Mouse (Mus musculus): Measurements from ENCODE around the gene Fut11. TPM values are rescaled to one million over a fixed set of nuclear protein-coding genes. Genes with fewer than 3 reads are reported as not detected.

The Fut11 gene
- total and polyA plus RNA-seq, 3 experiments = 3.5 to 8.3 (median 4.1) TPM

DNA sequence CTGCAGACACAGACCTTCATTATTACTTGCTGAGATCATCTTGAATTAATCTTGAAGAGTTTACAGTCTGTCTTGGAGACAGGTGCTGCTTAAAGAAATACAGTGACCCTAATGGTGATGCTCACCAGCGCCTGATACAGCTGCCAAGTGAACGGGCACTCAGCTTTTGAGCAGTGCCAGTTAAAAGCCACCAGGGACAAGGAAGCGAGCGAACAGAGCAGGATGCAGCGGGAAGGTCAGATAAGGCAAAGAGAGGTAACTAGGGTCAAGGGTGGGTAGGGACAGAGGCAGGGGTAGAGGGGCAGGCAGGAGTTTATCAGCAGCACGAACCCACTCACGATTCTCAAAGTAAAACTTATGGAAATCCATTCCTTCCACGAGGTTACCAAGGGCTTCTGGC lies 43.7 kb downstream of the Fut11 start:
- DNase-seq (ENCODE audit: low spot score) = no peak
- H3K4me1 ChIP-seq (ENCODE audit: insufficient read depth, low read depth, low read length) = peaks cover 38% of the 10 kb centered on the region
- no peak for TF ChIP-seq TAL1 (conservative IDR thresholded peaks at IDR 0.05; ENCODE audit: low read depth, low read length)
- ATAC-seq (ENCODE audit: extremely low read depth, insufficient number of reproducible peaks, low FRiP score, poor library complexity, severe bottlenecking) = no peak
- H3K4me3 ChIP-seq (ENCODE audit: low read depth, low read length) = no peak overlapping the region
- peaks cover 80% of the 10 kb centered on the region for H3K36me3 ChIP-seq (replicated peaks)
- H3K9me3 ChIP-seq (replicated peaks) = no peaks in the 10 kb centered on the region
- no peaks in the 10 kb centered on the region for H3K27me3 ChIP-seq (ENCODE audit: insufficient read depth, low read length)

DNA sequence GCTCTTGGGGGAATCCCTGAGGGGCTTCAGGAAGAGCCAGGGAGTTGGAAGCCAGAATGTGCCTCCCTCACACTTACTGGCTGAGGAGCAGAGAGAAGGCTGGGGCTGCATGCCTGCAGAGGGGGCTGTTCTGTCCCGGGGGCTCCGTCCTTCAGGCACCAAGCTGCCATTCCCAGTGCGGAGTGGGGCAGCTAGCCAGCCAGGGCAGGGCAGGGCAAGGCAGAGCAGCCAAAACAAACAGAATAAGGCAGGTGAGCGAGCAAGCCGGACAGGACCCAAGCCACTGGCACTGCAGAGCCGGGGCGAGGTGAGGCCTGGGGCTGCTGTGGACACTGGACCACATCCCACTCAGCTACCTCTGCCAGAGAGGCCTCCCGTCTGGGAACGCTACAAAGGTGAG lies 46.5 kb downstream of the Fut11 start:
- H3K36me3 ChIP-seq (replicated peaks) = peaks cover 94% of the 10 kb centered on the region
- ATAC-seq (ENCODE audit: extremely low read depth, insufficient number of reproducible peaks, low FRiP score, poor library complexity, severe bottlenecking) (no peak), DNase-seq (ENCODE audit: low spot score) (no peak)
- H3K9me3 ChIP-seq (replicated peaks) = no peaks in the 10 kb centered on the region
- no peak overlapping the region for H3K4me3 ChIP-seq (ENCODE audit: low read depth, low read length)
- H3K27me3 ChIP-seq (ENCODE audit: insufficient read depth, low read length) = no peaks in the 10 kb centered on the region
- no peak for TF ChIP-seq TAL1 (conservative IDR thresholded peaks at IDR 0.05; ENCODE audit: low read depth, low read length)
- peaks cover 20% of the 10 kb centered on the region for H3K4me1 ChIP-seq (ENCODE audit: insufficient read depth, low read depth, low read length)

DNA sequence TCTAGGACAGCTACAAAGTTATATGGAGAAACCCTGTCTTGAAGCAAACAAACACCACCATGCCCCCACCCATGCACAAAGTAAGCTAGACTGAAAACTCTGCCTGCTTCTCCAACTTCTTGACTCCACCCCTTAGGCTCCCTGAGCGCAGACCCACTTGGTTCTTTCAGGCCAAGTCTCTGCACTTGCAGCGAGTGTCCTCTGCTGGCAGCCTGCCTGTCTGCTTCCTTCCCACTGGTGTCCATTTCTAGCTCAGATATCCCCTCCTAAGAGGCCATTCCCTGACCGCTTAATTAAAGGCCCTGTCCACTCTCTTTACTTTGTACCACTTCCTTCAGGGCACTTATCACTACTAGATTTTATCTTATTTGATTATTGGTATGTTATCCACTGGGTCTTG lies 48.8 kb downstream of the Fut11 start:
- Histone ChIP-seq H3K4me1 (ENCODE audit: insufficient read depth, low read depth, low read length) (peaks cover 6% of the 10 kb centered on the region), H3K27me3 (ENCODE audit: insufficient read depth, low read length) (no peaks in the 10 kb centered on the region), H3K36me3 (replicated peaks) (peaks cover 93% of the 10 kb centered on the region), H3K9me3 (replicated peaks) (no peaks in the 10 kb centered on the region), H3K4me3 (ENCODE audit: low read depth, low read length) (no peak overlapping the region)
- ATAC-seq (ENCODE audit: extremely low read depth, insufficient number of reproducible peaks, low FRiP score, poor library complexity, severe bottlenecking) (no peak), DNase-seq (ENCODE audit: low spot score) (no peak)
- no peak for TF ChIP-seq TAL1 (conservative IDR thresholded peaks at IDR 0.05; ENCODE audit: low read depth, low read length)
- TF ChIP-seq POLR2AphosphoS5 (IDR thresholded peaks at IDR 0.05; ENCODE audit: insufficient replicate concordance, low read depth, low read length) = no peak
- no peak for TF ChIP-seq GATA2 (IDR thresholded peaks at IDR 0.05; ENCODE audit: borderline replicate concordance, low read depth, low read length)
- TF ChIP-seq GATA1 (IDR thresholded peaks at IDR 0.05; ENCODE audit: borderline replicate concordance, low read length) = no peak
- no peak for TF ChIP-seq CTCF (IDR thresholded peaks at IDR 0.05; ENCODE audit: low read depth, low read length)

DNA sequence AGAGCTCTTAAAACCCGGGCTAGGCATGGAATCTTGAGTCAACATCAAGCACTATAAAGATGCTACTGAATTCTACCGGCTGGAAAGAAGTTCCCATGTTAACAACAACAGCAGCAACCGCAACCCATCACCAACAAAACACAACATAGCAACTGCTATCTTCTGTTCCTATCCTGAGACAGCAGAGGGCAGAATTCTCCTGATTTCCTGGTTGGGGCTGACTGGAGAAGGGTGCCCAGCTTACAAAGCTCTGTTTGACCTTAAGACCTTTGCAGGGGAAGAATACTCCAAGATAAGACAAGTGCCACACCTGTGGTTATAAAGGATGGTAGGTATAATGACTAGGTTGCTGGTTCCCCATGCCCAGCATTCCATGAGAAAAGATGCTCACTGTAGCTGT lies 52.2 kb downstream of the Fut11 start:
- no peaks in the 10 kb centered on the region for H3K27me3 ChIP-seq (ENCODE audit: insufficient read depth, low read length)
- DNase-seq (ENCODE audit: low spot score) (no peak), ATAC-seq (ENCODE audit: extremely low read depth, insufficient number of reproducible peaks, low FRiP score, poor library complexity, severe bottlenecking) (no peak)
- H3K4me3 ChIP-seq (ENCODE audit: low read depth, low read length) = no peak overlapping the region
- no peaks in the 10 kb centered on the region for H3K4me1 ChIP-seq (ENCODE audit: insufficient read depth, low read depth, low read length)
- TF ChIP-seq GATA2 (IDR thresholded peaks at IDR 0.05; ENCODE audit: borderline replicate concordance, low read depth, low read length) (no peak), TAL1 (conservative IDR thresholded peaks at IDR 0.05; ENCODE audit: low read depth, low read length) (no peak), GATA1 (IDR thresholded peaks at IDR 0.05; ENCODE audit: borderline replicate concordance, low read length) (no peak), POLR2AphosphoS5 (IDR thresholded peaks at IDR 0.05; ENCODE audit: insufficient replicate concordance, low read depth, low read length) (no peak), CTCF (IDR thresholded peaks at IDR 0.05; ENCODE audit: low read depth, low read length) (no peak)
- peaks cover 76% of the 10 kb centered on the region for H3K36me3 ChIP-seq (replicated peaks)
- no peaks in the 10 kb centered on the region for H3K9me3 ChIP-seq (replicated peaks)

DNA sequence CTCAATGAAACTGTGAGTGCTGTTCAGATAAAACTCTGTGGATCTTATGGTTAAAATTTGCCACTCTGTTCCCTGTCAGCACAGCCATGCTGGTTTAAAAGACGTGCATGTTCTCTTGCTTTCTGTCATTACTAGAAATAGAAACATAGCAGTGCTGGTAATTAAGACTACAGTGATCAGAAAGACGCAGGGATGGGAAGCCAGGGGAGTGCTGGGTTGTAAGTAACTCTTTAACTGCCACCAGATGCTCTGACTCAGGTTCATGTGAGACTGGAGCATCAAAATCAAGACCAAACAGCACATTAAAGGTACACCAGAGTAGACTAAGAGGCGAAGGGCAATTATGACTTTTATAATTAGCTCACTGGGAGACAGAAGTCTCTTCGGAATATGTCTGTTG lies 53.6 kb downstream of the Fut11 start:
- DNase-seq (ENCODE audit: low spot score) (no peak), ATAC-seq (ENCODE audit: extremely low read depth, insufficient number of reproducible peaks, low FRiP score, poor library complexity, severe bottlenecking) (no peak)
- Histone ChIP-seq H3K36me3 (replicated peaks) (peaks cover 72% of the 10 kb centered on the region), H3K9me3 (replicated peaks) (no peaks in the 10 kb centered on the region), H3K4me1 (ENCODE audit: insufficient read depth, low read depth, low read length) (no peaks in the 10 kb centered on the region), H3K27me3 (ENCODE audit: insufficient read depth, low read length) (no peaks in the 10 kb centered on the region), H3K4me3 (ENCODE audit: low read depth, low read length) (no peak overlapping the region)
- no peak for TF ChIP-seq TAL1 (conservative IDR thresholded peaks at IDR 0.05; ENCODE audit: low read depth, low read length)
- no peak for TF ChIP-seq CTCF (IDR thresholded peaks at IDR 0.05; ENCODE audit: low read depth, low read length)
- TF ChIP-seq POLR2AphosphoS5 (IDR thresholded peaks at IDR 0.05; ENCODE audit: insufficient replicate concordance, low read depth, low read length) = no peak
- no peak for TF ChIP-seq GATA2 (IDR thresholded peaks at IDR 0.05; ENCODE audit: borderline replicate concordance, low read depth, low read length)

DNA sequence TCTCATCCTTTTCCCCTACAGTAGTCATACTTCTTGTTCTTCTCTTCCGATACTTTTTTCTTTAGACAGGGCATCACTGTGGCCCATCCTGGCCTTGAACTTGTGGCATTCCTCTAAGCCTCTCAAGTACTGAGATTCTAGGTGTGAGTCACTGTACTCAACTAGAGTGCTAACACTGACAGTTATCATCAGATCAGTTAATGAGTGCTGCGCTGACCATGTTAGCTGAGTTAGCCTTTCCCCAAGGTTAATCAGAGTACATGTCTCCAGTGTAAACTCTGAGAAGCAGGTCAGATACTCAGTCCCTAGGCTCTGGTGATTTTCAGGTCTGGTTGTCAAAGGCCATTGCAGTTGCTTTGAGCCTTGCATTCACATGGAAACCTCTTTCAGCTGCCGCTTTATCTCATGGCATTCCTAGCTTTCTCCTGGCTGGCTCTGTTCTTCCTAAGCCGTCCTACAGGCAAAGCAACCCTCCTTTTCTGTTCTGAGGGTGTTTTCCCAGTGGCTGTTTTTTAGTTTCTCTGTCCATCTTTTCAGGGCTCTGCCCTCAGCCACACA lies 54.8 kb downstream of the Fut11 start:
- Histone ChIP-seq H3K27me3 (ENCODE audit: insufficient read depth, low read length) (no peaks in the 10 kb centered on the region), H3K9me3 (replicated peaks) (no peaks in the 10 kb centered on the region), H3K36me3 (replicated peaks) (peaks cover 67% of the 10 kb centered on the region), H3K4me3 (ENCODE audit: low read depth, low read length) (no peak overlapping the region), H3K4me1 (ENCODE audit: insufficient read depth, low read depth, low read length) (0 out of 2 replicates have a peak, but pooled peaks cover 1% of the 10 kb centered on the region)
- TF ChIP-seq GATA1 (IDR thresholded peaks at IDR 0.05; ENCODE audit: borderline replicate concordance, low read length) = no peak
- no peak for TF ChIP-seq GATA2 (IDR thresholded peaks at IDR 0.05; ENCODE audit: borderline replicate concordance, low read depth, low read length)
- no peak for TF ChIP-seq CTCF (IDR thresholded peaks at IDR 0.05; ENCODE audit: low read depth, low read length)
- TF ChIP-seq TAL1 (conservative IDR thresholded peaks at IDR 0.05; ENCODE audit: low read depth, low read length) = no peak
- TF ChIP-seq POLR2AphosphoS5 (IDR thresholded peaks at IDR 0.05; ENCODE audit: insufficient replicate concordance, low read depth, low read length) = no peak
- ATAC-seq (ENCODE audit: extremely low read depth, insufficient number of reproducible peaks, low FRiP score, poor library complexity, severe bottlenecking) (no peak), DNase-seq (ENCODE audit: low spot score) (no peak)

DNA sequence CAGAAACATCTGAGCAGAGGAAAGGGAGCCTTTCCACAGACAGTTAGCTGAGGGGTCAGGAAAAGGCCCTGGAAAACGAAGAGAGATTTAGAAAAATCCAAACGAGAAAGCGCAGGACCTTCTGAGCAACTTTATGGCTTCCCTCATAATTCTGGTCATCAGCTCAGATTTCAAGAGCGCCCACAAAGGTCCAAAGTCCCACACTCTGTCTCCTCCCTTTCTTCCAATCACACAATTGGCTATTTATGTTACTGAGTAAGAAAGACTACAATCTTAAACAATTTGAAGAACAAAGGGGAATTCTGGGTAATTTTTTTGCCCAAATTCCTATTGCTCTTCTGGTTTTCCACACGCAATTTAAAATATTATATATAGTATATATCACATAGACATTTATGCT lies 55.7 kb downstream of the Fut11 start:
- ATAC-seq (ENCODE audit: extremely low read depth, insufficient number of reproducible peaks, low FRiP score, poor library complexity, severe bottlenecking) (no peak), DNase-seq (ENCODE audit: low spot score) (no peak)
- peaks cover 67% of the 10 kb centered on the region for H3K36me3 ChIP-seq (replicated peaks)

More for the DNA sequence above, 55.7 kb downstream of the Fut11 start:
- TF ChIP-seq POLR2AphosphoS5 (IDR thresholded peaks at IDR 0.05; ENCODE audit: insufficient replicate concordance, low read depth, low read length) (no peak), TAL1 (conservative IDR thresholded peaks at IDR 0.05; ENCODE audit: low read depth, low read length) (no peak), GATA1 (IDR thresholded peaks at IDR 0.05; ENCODE audit: borderline replicate concordance, low read length) (no peak), GATA2 (IDR thresholded peaks at IDR 0.05; ENCODE audit: borderline replicate concordance, low read depth, low read length) (no peak)
- 0 out of 2 replicates have a peak, but pooled peaks cover 3% of the 10 kb centered on the region for H3K4me1 ChIP-seq (ENCODE audit: insufficient read depth, low read depth, low read length)
- H3K9me3 ChIP-seq (replicated peaks) = no peaks in the 10 kb centered on the region
- no peak overlapping the region for H3K4me3 ChIP-seq (ENCODE audit: low read depth, low read length)
- no peaks in the 10 kb centered on the region for H3K27me3 ChIP-seq (ENCODE audit: insufficient read depth, low read length)

Other genes with a start within 250 kb of the Fut11 start
- not detected in 2 replicates for gene Cfap70, start 242.7 kb upstream of the Fut11 start, total RNA-seq (2014; fragmentation: Nextera tagmentation)
- 0.23 TPM in 1 of 2 replicates, not detected in the other for gene Cfap70, start 242.7 kb upstream of the Fut11 start, total RNA-seq (2017)
- not detected in 2 replicates for gene Cfap70, start 242.7 kb upstream of the Fut11 start, polyA plus RNA-seq (2012)
- gene Anxa7, start 214.8 kb upstream of the Fut11 start, total RNA-seq (2014; fragmentation: Nextera tagmentation) = 87.7 and 107 TPM in 2 replicates
- 84.4 and 85.4 TPM in 2 replicates for gene Anxa7, start 214.8 kb upstream of the Fut11 start, total RNA-seq (2017)
- gene Anxa7, start 214.8 kb upstream of the Fut11 start, polyA plus RNA-seq (2012) = 33.6 and 40.4 TPM in 2 replicates
- gene Mss51, start 198.1 kb upstream of the Fut11 start, total RNA-seq (2014; fragmentation: Nextera tagmentation) = 2.5 and 3.0 TPM in 2 replicates
- gene Mss51, start 198.1 kb upstream of the Fut11 start, total RNA-seq (2017) = 1.0 and 1.2 TPM in 2 replicates
- 0.12 TPM in 2 replicates for gene Mss51, start 198.1 kb upstream of the Fut11 start, polyA plus RNA-seq (2012)
- 245 and 249 TPM in 2 replicates for gene Ppp3cb, start 148.4 kb upstream of the Fut11 start, total RNA-seq (2014; fragmentation: Nextera tagmentation)
- 64.2 and 68.9 TPM in 2 replicates for gene Ppp3cb, start 148.4 kb upstream of the Fut11 start, total RNA-seq (2017)
- gene Ppp3cb, start 148.4 kb upstream of the Fut11 start, polyA plus RNA-seq (2012) = 4.0 and 4.4 TPM in 2 replicates
- gene Usp54, start 53.9 kb upstream of the Fut11 start, total RNA-seq (2014; fragmentation: Nextera tagmentation) = 3.7 and 3.9 TPM in 2 replicates
- 2.7 and 3.3 TPM in 2 replicates for gene Usp54, start 53.9 kb upstream of the Fut11 start, total RNA-seq (2017)
- gene Usp54, start 53.9 kb upstream of the Fut11 start, polyA plus RNA-seq (2012) = 0.58 and 0.72 TPM in 2 replicates
- gene Myoz1, start 38.4 kb upstream of the Fut11 start, total RNA-seq (2014; fragmentation: Nextera tagmentation) = not detected in 2 replicates
- gene Myoz1, start 38.4 kb upstream of the Fut11 start, total RNA-seq (2017) = 0.23 TPM in 1 of 2 replicates, not detected in the other
- not detected in 2 replicates for gene Myoz1, start 38.4 kb upstream of the Fut11 start, polyA plus RNA-seq (2012)
- gene Synpo2l, start 26.6 kb upstream of the Fut11 start, total RNA-seq (2014; fragmentation: Nextera tagmentation) = 0.23 TPM in 1 of 2 replicates, not detected in the other
- gene Synpo2l, start 26.6 kb upstream of the Fut11 start, total RNA-seq (2017) = 0.06 and 0.11 TPM in 2 replicates
- 0.04 and 0.07 TPM in 2 replicates for gene Synpo2l, start 26.6 kb upstream of the Fut11 start, polyA plus RNA-seq (2012)
- gene Sec24c, start 20.7 kb upstream of the Fut11 start, total RNA-seq (2014; fragmentation: Nextera tagmentation) = 119 and 126 TPM in 2 replicates
- gene Sec24c, start 20.7 kb upstream of the Fut11 start, total RNA-seq (2017) = 88.4 and 101 TPM in 2 replicates
- gene Sec24c, start 20.7 kb upstream of the Fut11 start, polyA plus RNA-seq (2012) = 255 and 271 TPM in 2 replicates
- 43.0 and 53.6 TPM in 2 replicates for gene Chchd1, start 8.0 kb downstream of the Fut11 start, total RNA-seq (2014; fragmentation: Nextera tagmentation)
- gene Chchd1, start 8.0 kb downstream of the Fut11 start, total RNA-seq (2017) = 135 and 152 TPM in 2 replicates
- gene Chchd1, start 8.0 kb downstream of the Fut11 start, polyA plus RNA-seq (2012) = 8.4 and 8.7 TPM in 2 replicates
- 41.1 and 41.2 TPM in 2 replicates for gene Zswim8, start 12.6 kb downstream of the Fut11 start, total RNA-seq (2014; fragmentation: Nextera tagmentation)
- 16.7 and 19.1 TPM in 2 replicates for gene Zswim8, start 12.6 kb downstream of the Fut11 start, total RNA-seq (2017)
- 31.5 and 35.7 TPM in 2 replicates for gene Zswim8, start 12.6 kb downstream of the Fut11 start, polyA plus RNA-seq (2012)
- gene Ndst2, start 39.6 kb downstream of the Fut11 start, total RNA-seq (2014; fragmentation: Nextera tagmentation) = 195 and 204 TPM in 2 replicates
- gene Ndst2, start 39.6 kb downstream of the Fut11 start, total RNA-seq (2017) = 227 and 232 TPM in 2 replicates
- 61.4 and 72.2 TPM in 2 replicates for gene Ndst2, start 39.6 kb downstream of the Fut11 start, polyA plus RNA-seq (2012)
- 29.4 and 30.3 TPM in 2 replicates for gene Camk2g, start 99.1 kb downstream of the Fut11 start, total RNA-seq (2014; fragmentation: Nextera tagmentation)
- gene Camk2g, start 99.1 kb downstream of the Fut11 start, total RNA-seq (2017) = 37.4 and 40.4 TPM in 2 replicates
- 30.2 and 35.9 TPM in 2 replicates for gene Camk2g, start 99.1 kb downstream of the Fut11 start, polyA plus RNA-seq (2012)
- gene Plau, start 141.7 kb downstream of the Fut11 start, total RNA-seq (2014; fragmentation: Nextera tagmentation) = not detected in 2 replicates
- 5.0 and 6.0 TPM in 2 replicates for gene Plau, start 141.7 kb downstream of the Fut11 start, total RNA-seq (2017)
- gene Plau, start 141.7 kb downstream of the Fut11 start, polyA plus RNA-seq (2012) = not detected in 2 replicates
- 124 and 125 TPM in 2 replicates for gene Vcl, start 234.4 kb downstream of the Fut11 start, total RNA-seq (2014; fragmentation: Nextera tagmentation)
- gene Vcl, start 234.4 kb downstream of the Fut11 start, total RNA-seq (2017) = 34.6 and 36.9 TPM in 2 replicates
- gene Vcl, start 234.4 kb downstream of the Fut11 start, polyA plus RNA-seq (2012) = 14.3 and 47.3 TPM in 2 replicates

Measured in G1E (cell line).